Mouse (Mus musculus): ENCODE data around the gene Fignl1.

- TF ChIP-seq CTCF (IDR thresholded peaks at IDR 0.05 in 2 of 3, conservative IDR thresholded peaks at IDR 0.05 in 1 of 3; ENCODE audit: control insufficient read depth in 1 of 3, insufficient read depth in 1 of 3, low read depth in 2 of 3, low read length in 3 of 3, poor library complexity in 1 of 3, severe bottlenecking in 1 of 3) (no peak), MAFK (IDR thresholded peaks at IDR 0.05; ENCODE audit: borderline replicate concordance, low read depth, low read length) (no peak), KAT2A (conservative IDR thresholded peaks at IDR 0.05; ENCODE audit: low read depth, low read length) (no peak), USF1 (IDR thresholded peaks at IDR 0.05; ENCODE audit: low read depth, low read length) (no peak), POLR2A (IDR thresholded peaks at IDR 0.05; ENCODE audit: control insufficient read depth in 1 of 2, insufficient read depth in 1 of 2, low read depth in 1 of 2, low read length in 2 of 2, poor library complexity in 1 of 2) (no peak), HCFC1 (IDR thresholded peaks at IDR 0.05; ENCODE audit: low read depth, low read length) (no peak), ETS1 (IDR thresholded peaks at IDR 0.05; ENCODE audit: low read depth, low read length) (no peak), ELF1 (IDR thresholded peaks at IDR 0.05; ENCODE audit: low read depth, low read length) (no peak)
Measured at GRCm38 (mm10) chr11:11818797-11819196, 10.0 kb upstream of the Fignl1 start.
